Mouse (Mus musculus) kidney, adult 2 months (tissue): ENCODE results near the gene Ptprs.

Experiments
- CTCF ChIP-seq: fragments of 200-500 bp; conservative IDR thresholded peaks from 2 replicates; pipeline ENCODE4 v1.5.1; 2011; ENCODE audit warnings: low read depth, mild to moderate bottlenecking, control low read depth, low read length, moderate library complexity, mixed read lengths; ENCODE audit not compliant: insufficient read depth, insufficient read length
- POLR2A ChIP-seq: fragments of 200-500 bp; IDR thresholded peaks from one replicate; pipeline ENCODE4 v1.6.1; 2011; ENCODE audit warnings: low read depth, low read length, control low read depth

DNA sequence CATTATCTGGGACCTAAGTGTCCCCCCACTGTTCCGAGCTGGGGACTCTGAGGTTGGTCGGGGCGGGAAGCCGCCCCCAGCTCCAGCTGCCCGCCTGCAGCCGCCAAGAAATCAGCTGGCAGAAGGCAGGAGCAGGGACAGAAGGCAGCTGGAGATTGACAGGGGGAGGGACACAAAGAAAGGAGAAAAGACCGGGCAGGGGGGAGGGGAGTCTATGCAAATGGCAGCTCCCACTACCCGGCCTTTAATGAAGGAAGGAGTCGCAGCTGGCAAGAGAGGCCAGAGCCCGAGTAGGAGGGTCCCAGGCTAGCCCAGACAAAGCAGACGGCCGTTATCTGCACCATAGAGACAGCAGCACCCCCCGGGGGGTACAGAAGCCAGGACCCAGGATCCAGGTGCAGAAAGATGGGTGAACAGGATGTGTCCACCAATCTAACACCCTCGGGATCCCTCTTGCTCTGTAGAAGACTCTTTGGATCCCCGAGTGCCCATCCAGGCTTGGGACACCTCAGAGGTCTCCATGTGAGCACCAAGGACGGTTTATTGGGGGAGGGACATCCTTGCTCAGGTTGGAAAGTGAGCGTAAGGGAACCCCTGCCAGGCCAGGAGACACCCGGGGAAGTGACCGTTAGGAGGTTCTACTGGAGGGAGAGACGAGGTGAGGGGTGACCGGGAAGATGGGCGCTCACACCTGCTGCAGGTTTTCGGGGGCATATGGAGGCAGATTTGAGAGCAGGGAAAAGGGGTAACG lies 1.3 kb downstream of the Ptprs start:
- TF ChIP-seq POLR2A: no peak
- no peak for TF ChIP-seq CTCF
